Mouse (Mus musculus): ENCODE data around the gene Spata20.

The Spata20 gene

GRCm38 (mm10) chr11:94451091-94451773 lies 34.7 kb downstream of the Spata20 start:
- DNase-seq (ENCODE audit: low spot score in 2 of 2), result no peak

GRCm38 (mm10) chr11:94449886-94450285 lies 36.1 kb downstream of the Spata20 start:
- DNase-seq (ENCODE audit: low spot score in 2 of 2), result no peak

- no peak for DNase-seq (ENCODE audit: low spot score in 2 of 2)
Observed at GRCm38 (mm10) chr11:94449239-94449638, 36.7 kb downstream of the Spata20 start.

DNA sequence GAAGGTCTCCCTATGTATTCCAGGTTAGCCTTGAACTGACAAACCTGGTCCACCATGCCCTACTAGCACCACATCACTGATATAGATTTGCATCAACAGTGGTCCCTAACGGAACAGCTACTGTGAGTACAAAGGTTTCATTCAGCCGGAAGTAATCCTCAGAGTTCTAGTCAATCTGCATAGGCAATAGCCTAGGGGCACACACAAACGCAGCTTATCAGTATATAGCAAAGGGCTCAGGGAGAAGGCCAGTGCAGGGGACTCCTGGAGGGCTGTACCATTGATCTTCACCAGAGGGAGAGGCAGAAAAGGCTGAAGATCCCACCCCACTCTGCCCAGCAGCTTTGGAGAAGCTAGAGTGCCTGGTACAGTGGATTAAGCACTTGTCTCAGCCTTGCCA lies 39.0 kb downstream of the Spata20 start:
- DNase-seq (ENCODE audit: low spot score in 2 of 2), result no peak

- DNase-seq (ENCODE audit: low spot score in 2 of 2), result no peak
Observed at GRCm38 (mm10) chr11:94445300-94445699, 40.7 kb downstream of the Spata20 start.

- DNase-seq (ENCODE audit: low spot score in 2 of 2), result no peak
Observed at GRCm38 (mm10) chr11:94444829-94445228, 41.1 kb downstream of the Spata20 start.

GRCm38 (mm10) chr11:94441752-94442151 lies 44.2 kb downstream of the Spata20 start:
- DNase-seq (ENCODE audit: low spot score in 2 of 2), result no peak

DNA sequence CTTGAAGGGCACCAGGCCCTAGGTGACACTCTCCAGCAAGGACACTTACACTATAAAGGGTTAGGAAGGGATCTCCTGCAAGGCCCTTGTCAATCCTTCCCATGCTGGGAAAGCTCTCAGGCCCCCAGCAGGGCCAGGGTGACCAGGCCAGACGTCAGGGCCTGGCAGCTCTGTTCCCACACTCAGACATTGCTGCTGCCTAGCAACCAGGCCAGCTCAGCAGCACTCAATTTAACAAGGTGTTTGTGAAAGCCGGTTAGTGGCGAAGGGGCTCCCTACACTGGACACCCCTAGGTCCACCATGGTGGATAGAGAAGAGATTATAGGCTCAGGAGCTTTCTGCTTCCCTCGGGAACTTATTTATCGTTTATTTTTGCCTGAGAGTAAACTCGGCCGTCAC lies 44.9 kb downstream of the Spata20 start:
- no peak for DNase-seq (ENCODE audit: low spot score in 2 of 2)

DNA sequence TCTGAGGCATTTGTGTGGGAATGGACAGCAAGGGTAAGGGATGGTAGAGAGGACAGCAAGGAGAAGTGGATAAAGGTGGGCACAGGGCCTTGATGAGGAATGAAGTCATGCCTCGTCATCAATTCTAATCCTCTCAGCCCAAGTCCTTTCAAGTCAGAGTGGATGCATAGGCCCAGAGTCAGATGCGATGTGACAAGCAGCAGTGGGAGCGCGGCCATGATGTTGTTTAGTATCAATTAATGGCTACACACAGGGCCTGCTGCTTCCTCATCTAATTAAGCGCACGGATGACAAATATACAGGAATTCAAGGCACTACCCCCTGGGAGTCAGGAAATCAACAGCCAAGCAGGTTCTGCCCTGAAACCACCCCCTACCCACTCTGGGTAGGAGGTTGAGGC lies 45.6 kb downstream of the Spata20 start:
- DNase-seq (ENCODE audit: low spot score in 2 of 2), result no peak

GRCm38 (mm10) chr11:94429011-94429651 lies 56.8 kb downstream of the Spata20 start:
- no peak for DNase-seq (ENCODE audit: low spot score in 2 of 2)

Data from thymus, postnatal 10 days (tissue).